In the genomic region with DNA sequence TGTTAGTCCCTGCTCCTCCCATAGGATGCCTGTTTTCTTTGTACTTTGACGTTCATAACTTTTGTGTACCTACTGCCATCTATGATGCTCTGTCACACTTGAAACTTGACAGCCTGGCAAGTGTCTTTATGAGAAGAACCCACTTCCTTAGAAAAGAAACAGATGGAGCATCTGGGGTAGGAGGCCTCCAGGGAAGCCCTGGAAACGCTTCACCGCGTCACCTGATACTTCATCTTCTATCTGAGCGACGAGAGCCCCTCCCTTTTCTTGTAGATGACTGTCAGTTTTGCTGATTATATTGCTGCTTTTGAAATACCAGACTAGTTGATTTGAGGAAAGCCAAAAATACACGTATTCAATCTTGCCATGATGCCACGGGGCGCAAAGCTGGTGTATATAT, we compare ENCODE assay signal across 16 mouse cellular contexts. TPM values are rescaled to one million over a fixed set of nuclear protein-coding genes. Genes with fewer than 3 reads are reported as not detected.
DNase-seq lines count a peak whose midpoint lies in the region; ATAC-seq and TF ChIP-seq lines count a peak whose summit lies in the region.
"Had no signal": no experiment of that assay in that cellular context is flagged by ENCODE, and none has a peak within 500 bp of the region (broad histone marks: within the 10 kb centered on the region; RNA-seq: fewer than 3 reads in every experiment).

No protein-coding gene starts in this region.

- H3K27ac ChIP-seq in forebrain, embryonic 14.5 days (ENCODE audit: low read depth, low read length), result no peak overlapping the region
- H3K27ac ChIP-seq in forebrain, embryonic 15.5 days (replicated peaks), result no peak overlapping the region
- no peak overlapping the region for H3K27ac ChIP-seq in hindbrain, postnatal 0 days
- H3K27ac ChIP-seq in hindbrain, embryonic 14.5 days, result no peak overlapping the region
- H3K27ac ChIP-seq: forebrain, embryonic 12.5 days; heart, embryonic 10.5 days; heart, embryonic 15.5 days; intestine, embryonic 15.5 days had no signal

- H3K36me3 ChIP-seq in forebrain, embryonic 14.5 days (ENCODE audit: control insufficient read depth, insufficient read depth, low read length), result peaks cover 22% of the 10 kb centered on the region; the same call in 1 of the 2 replicates
- peaks cover 6% of the 10 kb centered on the region; the same call in 1 of the 2 replicates for H3K36me3 ChIP-seq in forebrain, embryonic 15.5 days
- no peaks in the 10 kb centered on the region for H3K36me3 ChIP-seq in hindbrain, postnatal 0 days (ENCODE audit: insufficient read depth, low read length)
- H3K36me3 ChIP-seq in hindbrain, embryonic 14.5 days (replicated peaks; ENCODE audit: control insufficient read depth, insufficient read depth), result peaks cover 26% of the 10 kb centered on the region
- H3K36me3 ChIP-seq: intestine, embryonic 15.5 days had no signal

- no peak for TF ChIP-seq POLR2A in brain, embryonic 14.5 days (IDR thresholded peaks at IDR 0.05; ENCODE audit: borderline replicate concordance, extremely low read depth, insufficient read depth, insufficient read length, poor library complexity, severe bottlenecking)

- H3K4me1 ChIP-seq in forebrain, embryonic 14.5 days (ENCODE audit: control insufficient read depth, insufficient read depth, low read length), result no peaks in the 10 kb centered on the region
- no peaks in the 10 kb centered on the region for H3K4me1 ChIP-seq in forebrain, embryonic 15.5 days
- H3K4me1 ChIP-seq in hindbrain, postnatal 0 days (ENCODE audit: insufficient read depth, low read length), result no peaks in the 10 kb centered on the region
- H3K4me1 ChIP-seq in hindbrain, embryonic 14.5 days (replicated peaks; ENCODE audit: control insufficient read depth, insufficient read depth, low read length), result no peaks in the 10 kb centered on the region
- H3K4me1 ChIP-seq: forebrain, embryonic 12.5 days; heart, embryonic 10.5 days; heart, embryonic 15.5 days; intestine, embryonic 15.5 days had no signal

- WGBS in forebrain, embryonic 14.5 days, result 84% methylated on average over 9 of the region's 9 CpGs
- 75% methylated on average over 9 of the region's 9 CpGs for WGBS in forebrain, embryonic 15.5 days
- 71% methylated on average over 9 of the region's 9 CpGs for WGBS in hindbrain, postnatal 0 days
- WGBS in hindbrain, embryonic 14.5 days, result 66% methylated on average over 9 of the region's 9 CpGs

- DNase-seq in forebrain, embryonic 14.5 days (ENCODE audit: low spot score), result peak; percentile 10
- DNase-seq in hindbrain, postnatal 0 days (ENCODE audit: low spot score), result peak; percentile 28
- no peak for DNase-seq in hindbrain, embryonic 14.5 days (ENCODE audit: low spot score)
- peak; percentile 45 for DNase-seq in brain, embryonic 14.5 days (ENCODE audit: low read depth)
- no peak for DNase-seq in thymus, adult 18-20 months
- DNase-seq: adrenal gland, adult 8-10 months; adrenal gland, postnatal 36 days; cerebellum, adult 9-11 months; gastrocnemius, postnatal 10 days; heart, adult 18-20 months; kidney, adult 8-10 months had no signal

- H3K4me2 ChIP-seq in forebrain, embryonic 14.5 days (ENCODE audit: low read length), result no peak overlapping the region
- H3K4me2 ChIP-seq in forebrain, embryonic 15.5 days (replicated peaks), result no peak overlapping the region
- no peak overlapping the region for H3K4me2 ChIP-seq in hindbrain, postnatal 0 days (ENCODE audit: low read depth, low read length)
- no peak overlapping the region for H3K4me2 ChIP-seq in hindbrain, embryonic 14.5 days (replicated peaks)
- H3K4me2 ChIP-seq: forebrain, embryonic 12.5 days; heart, embryonic 15.5 days; intestine, embryonic 15.5 days had no signal

- H3K27me3 ChIP-seq in forebrain, embryonic 14.5 days (replicated peaks; ENCODE audit: control insufficient read depth, insufficient read depth, low read length), result no peaks in the 10 kb centered on the region
- H3K27me3 ChIP-seq in forebrain, embryonic 15.5 days, result no peaks in the 10 kb centered on the region
- H3K27me3 ChIP-seq in hindbrain, postnatal 0 days (ENCODE audit: insufficient read depth, low read length), result no peaks in the 10 kb centered on the region
- H3K27me3 ChIP-seq in hindbrain, embryonic 14.5 days (ENCODE audit: control insufficient read depth, insufficient read depth, low read length), result no peaks in the 10 kb centered on the region
- H3K27me3 ChIP-seq: forebrain, embryonic 12.5 days; heart, embryonic 15.5 days; intestine, embryonic 15.5 days had no signal

- H3K4me3 ChIP-seq in forebrain, embryonic 14.5 days (ENCODE audit: low read depth, low read length), result no peak overlapping the region
- H3K4me3 ChIP-seq in forebrain, embryonic 15.5 days, result no peak overlapping the region
- H3K4me3 ChIP-seq in hindbrain, postnatal 0 days (ENCODE audit: low read length), result no peak overlapping the region
- no peak overlapping the region for H3K4me3 ChIP-seq in hindbrain, embryonic 14.5 days (replicated peaks; ENCODE audit: low read length)
- H3K4me3 ChIP-seq: forebrain, embryonic 12.5 days; heart, embryonic 10.5 days; heart, embryonic 15.5 days; intestine, embryonic 15.5 days had no signal

- no peak for TF ChIP-seq CTCF in hindbrain, postnatal 0 days (IDR thresholded peaks at IDR 0.05; ENCODE audit: low read depth)
- no peak for TF ChIP-seq CTCF in brain, embryonic 14.5 days (IDR thresholded peaks at IDR 0.05; ENCODE audit: borderline replicate concordance, extremely low read depth, insufficient read depth, insufficient read length)

- ATAC-seq in forebrain, embryonic 14.5 days, result no peak
- no peak for ATAC-seq in forebrain, embryonic 15.5 days (replicated peaks)
- 0 out of 2 replicates have a peak, but pooled peaks have one; percentile 35 for ATAC-seq in hindbrain, postnatal 0 days
- no peak for ATAC-seq in hindbrain, embryonic 14.5 days (ENCODE audit: low FRiP score)
- ATAC-seq: intestine, embryonic 15.5 days had no signal

- no peaks in the 10 kb centered on the region for H3K9me3 ChIP-seq in forebrain, embryonic 14.5 days (replicated peaks; ENCODE audit: control insufficient read depth, low read length)
- H3K9me3 ChIP-seq in forebrain, embryonic 15.5 days, result no peaks in the 10 kb centered on the region
- H3K9me3 ChIP-seq in hindbrain, postnatal 0 days (ENCODE audit: low read length), result no peaks in the 10 kb centered on the region
- no peaks in the 10 kb centered on the region for H3K9me3 ChIP-seq in hindbrain, embryonic 14.5 days (ENCODE audit: control insufficient read depth, low read length)
- H3K9me3 ChIP-seq: forebrain, embryonic 12.5 days; heart, embryonic 10.5 days; heart, embryonic 15.5 days; intestine, embryonic 15.5 days had no signal

- no peak overlapping the region for H3K9ac ChIP-seq in forebrain, embryonic 14.5 days (ENCODE audit: low read length)
- no peak overlapping the region for H3K9ac ChIP-seq in forebrain, embryonic 15.5 days (replicated peaks)
- no peak overlapping the region for H3K9ac ChIP-seq in hindbrain, postnatal 0 days (replicated peaks; ENCODE audit: low read length)
- no peak overlapping the region for H3K9ac ChIP-seq in hindbrain, embryonic 14.5 days
- H3K9ac ChIP-seq: forebrain, embryonic 12.5 days; heart, embryonic 15.5 days; intestine, embryonic 15.5 days had no signal

RNA-seq across cellular contexts. Expression of a gene that starts 9.8 kb away (rescaled TPM):
- 15.0 and 18.2 TPM in 2 replicates for polyA plus RNA-seq in forebrain, embryonic 14.5 days (2014; fragmentation: Nextera tagmentation; extraction: Ambion mirVana)
- 20.1 and 21.0 TPM in 2 replicates for polyA plus RNA-seq in forebrain, embryonic 15.5 days (2015; fragmentation: Nextera tagmentation; extraction: Ambion mirVana)
- total RNA-seq in hindbrain, postnatal 0 days (2014; rRNA removed), result 7.0 and 7.7 TPM in 2 replicates
- 9.6 and 10.0 TPM in 2 replicates for polyA plus RNA-seq in hindbrain, postnatal 0 days (2015; fragmentation: Nextera tagmentation; extraction: Ambion mirVana)
- polyA plus RNA-seq in hindbrain, embryonic 14.5 days (2014; fragmentation: Nextera tagmentation; extraction: Ambion mirVana), result 13.1 and 14.2 TPM in 2 replicates
- 10.4 and 10.7 TPM in 2 replicates for polyA plus RNA-seq in brain, embryonic 14.5 days (2012; rRNA removed)

RNA-seq across cellular contexts. Expression of a gene that starts 9.8 kb away (rescaled TPM):
- 14.1 and 19.6 TPM in 2 replicates for polyA plus RNA-seq in forebrain, embryonic 14.5 days (2014; fragmentation: Nextera tagmentation; extraction: Ambion mirVana)
- polyA plus RNA-seq in forebrain, embryonic 15.5 days (2015; fragmentation: Nextera tagmentation; extraction: Ambion mirVana), result 25.3 and 28.8 TPM in 2 replicates
- 5.1 and 7.2 TPM in 2 replicates for total RNA-seq in hindbrain, postnatal 0 days (2014; rRNA removed)
- 19.6 and 19.9 TPM in 2 replicates for polyA plus RNA-seq in hindbrain, postnatal 0 days (2015; fragmentation: Nextera tagmentation; extraction: Ambion mirVana)
- polyA plus RNA-seq in hindbrain, embryonic 14.5 days (2014; fragmentation: Nextera tagmentation; extraction: Ambion mirVana), result 15.9 and 24.5 TPM in 2 replicates
- 25.3 and 27.2 TPM in 2 replicates for polyA plus RNA-seq in brain, embryonic 14.5 days (2012; rRNA removed)

RNA-seq across cellular contexts. Expression of a gene that starts 41.8 kb away (rescaled TPM):
- 0.17 and 0.28 TPM in 2 replicates for polyA plus RNA-seq in forebrain, embryonic 14.5 days (2014; fragmentation: Nextera tagmentation; extraction: Ambion mirVana)
- polyA plus RNA-seq in forebrain, embryonic 15.5 days (2015; fragmentation: Nextera tagmentation; extraction: Ambion mirVana), result 0.42 and 0.54 TPM in 2 replicates
- total RNA-seq in hindbrain, postnatal 0 days (2014; rRNA removed), result 0.05 TPM in 1 of 2 replicates, not detected in the other
- polyA plus RNA-seq in hindbrain, postnatal 0 days (2015; fragmentation: Nextera tagmentation; extraction: Ambion mirVana), result 0.30 and 0.33 TPM in 2 replicates
- 0.39 TPM in 1 of 2 replicates, not detected in the other for polyA plus RNA-seq in hindbrain, embryonic 14.5 days (2014; fragmentation: Nextera tagmentation; extraction: Ambion mirVana)
- 0.08 and 0.10 TPM in 2 replicates for polyA plus RNA-seq in brain, embryonic 14.5 days (2012; rRNA removed)

RNA-seq across cellular contexts. Expression of a gene that starts 57.9 kb away (rescaled TPM):
- polyA plus RNA-seq in forebrain, embryonic 14.5 days (2014; fragmentation: Nextera tagmentation; extraction: Ambion mirVana), result 80.8 and 88.0 TPM in 2 replicates
- 71.1 and 73.8 TPM in 2 replicates for polyA plus RNA-seq in forebrain, embryonic 15.5 days (2015; fragmentation: Nextera tagmentation; extraction: Ambion mirVana)
- 40.4 and 49.3 TPM in 2 replicates for total RNA-seq in hindbrain, postnatal 0 days (2014; rRNA removed)
- polyA plus RNA-seq in hindbrain, postnatal 0 days (2015; fragmentation: Nextera tagmentation; extraction: Ambion mirVana), result 53.4 and 55.6 TPM in 2 replicates
- polyA plus RNA-seq in hindbrain, embryonic 14.5 days (2014; fragmentation: Nextera tagmentation; extraction: Ambion mirVana), result 71.2 and 77.0 TPM in 2 replicates
- polyA plus RNA-seq in brain, embryonic 14.5 days (2012; rRNA removed), result 38.8 and 44.9 TPM in 2 replicates

Comparison
In these comparisons a context has a peak if more than half of its experiments do, and no peak if none do; other contexts are left out.
1. DNase-seq: peak in forebrain, embryonic 14.5 days (single experiment), hindbrain, postnatal 0 days (single experiment) and brain, embryonic 14.5 days (single experiment); none in hindbrain, embryonic 14.5 days (single experiment) and thymus, adult 18-20 months (0 of 2).